Mouse (Mus musculus): Measurements from ENCODE around the gene Vti1a.
A peak's percentile ranks its signal among the peaks of the same experiment; 100 is the strongest.

DNA sequence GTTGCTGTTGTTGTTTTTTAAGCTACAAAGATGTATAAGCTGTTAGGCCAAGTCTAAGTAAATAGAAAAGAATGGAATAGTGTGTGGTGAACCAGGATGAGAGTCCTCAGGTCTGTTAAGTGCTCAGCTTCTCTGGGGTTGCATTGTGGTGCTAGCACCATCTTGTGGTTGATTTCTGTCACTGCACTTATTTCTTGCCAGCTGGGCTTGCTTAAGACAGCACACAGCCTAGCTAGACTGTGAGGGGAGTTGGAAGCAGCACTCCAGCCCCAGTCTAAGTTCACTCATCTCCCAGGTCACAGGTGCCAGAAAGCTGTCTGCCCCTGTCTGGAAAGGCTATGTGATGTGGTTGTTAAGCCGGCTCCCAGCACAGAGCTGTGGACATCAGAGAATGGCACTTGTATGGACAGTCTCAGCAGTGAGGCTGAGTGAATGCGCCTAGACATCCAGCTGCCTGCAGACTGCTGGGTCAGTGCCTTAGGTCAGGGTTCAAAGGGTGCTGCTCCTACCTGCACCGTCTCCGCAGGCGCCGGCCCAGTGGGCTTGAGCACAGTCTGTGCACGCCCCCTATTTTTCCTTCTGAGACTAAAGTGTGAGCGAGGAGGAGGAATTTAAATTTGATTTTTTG, 16.7 kb downstream of the Vti1a start:
- peak; percentile 48; the same call in 1 of the 2 replicates for TF ChIP-seq CTCF (IDR thresholded peaks at IDR 0.05; ENCODE audit: borderline replicate concordance, insufficient read depth, low read length)
- TF ChIP-seq POLR2A (IDR thresholded peaks at IDR 0.05; ENCODE audit: low read depth, low read length), result no peak
